Mouse (Mus musculus) liver, adult 2 months (tissue): ENCODE data around the gene Fig4. TPM values are rescaled to one million over a fixed set of nuclear protein-coding genes. Genes with fewer than 3 reads are reported as not detected.
A peak's percentile ranks its signal among the peaks of the same experiment; 100 is the strongest.

Source experiments
- DNase-seq: peaks from one replicate; pipeline ENCODE4 v3.0.0-alpha.2; 2011; ENCODE audit warnings: low read depth, low spot score; ENCODE audit errors: extremely low read depth
- H3K27ac ChIP-seq: fragments of 200-500 bp; replicated peaks from 2 replicates; pipeline ENCODE4 v1.5.1; 2012; ENCODE audit warnings: low read depth, mild to moderate bottlenecking, control low read depth, inconsistent platforms, low read length; ENCODE audit not compliant: insufficient read depth
- H3K27me3 ChIP-seq: fragments of 200-500 bp; 2 replicates; pipeline ENCODE4 v1.6.1; 2012; ENCODE audit warnings: mild to moderate bottlenecking, moderate library complexity, low read length, inconsistent platforms; ENCODE audit not compliant: control insufficient read depth, insufficient read depth
- H3K36me3 ChIP-seq: fragments of 200-500 bp; 2 replicates; pipeline ENCODE4 v1.6.1; 2012; ENCODE audit warnings: low read length, inconsistent platforms; ENCODE audit not compliant: control insufficient read depth, insufficient read depth
- H3K4me1 ChIP-seq: fragments of 200-500 bp; 2 replicates; pipeline ENCODE4 v1.6.1; 2011; ENCODE audit warnings: low read length; ENCODE audit not compliant: control insufficient read depth, insufficient read depth
- H3K4me3 ChIP-seq: fragments of 200-500 bp; 2 replicates; pipeline ENCODE4 v1.5.1; 2011; ENCODE audit warnings: low read depth, mild to moderate bottlenecking, control low read depth, low read length, moderate library complexity; ENCODE audit not compliant: insufficient read depth
- H3K79me2 ChIP-seq: fragments of 200-500 bp; 2 replicates; pipeline ENCODE4 v1.6.1; 2012; ENCODE audit warnings: inconsistent platforms, mild to moderate bottlenecking, low read length, moderate library complexity; ENCODE audit not compliant: control insufficient read depth, insufficient read depth
- H3K9ac ChIP-seq: fragments of 200-500 bp; 2 replicates; pipeline ENCODE4 v1.6.1; 2012; ENCODE audit warnings: low read depth, mild to moderate bottlenecking, control low read depth, inconsistent platforms, low read length
- CTCF ChIP-seq: fragments of 200-500 bp; IDR thresholded peaks from 2 replicates; pipeline ENCODE4 v1.5.1; 2011; ENCODE audit warnings: low read depth, low read length, control low read depth
- POLR2A ChIP-seq: fragments of 200-500 bp; IDR thresholded peaks from 2 replicates; pipeline ENCODE4 v1.6.1; 2011; ENCODE audit warnings: low read length, control low read depth; ENCODE audit not compliant: insufficient read depth; ENCODE audit errors: extremely low read depth
- WGBS: fragments of 180-500 bp; shearing (Covaris S2); methylation state at CpG from one replicate; pipeline ENCODE4 v1.1.7; 2018; 5-methylcytosine and 5-hydroxymethylcytosine counted together
- polyA plus RNA-seq: library from polyadenylated mRNA; depleted of rRNA; stranded (reverse); fragments of >200 nt; gene quantifications from 2 replicates; pipeline ENCODE4 v1.2.3, GENCODE M21; 2012
- total RNA-seq: library from RNA; depleted of rRNA; stranded (reverse); fragments of >200 nt; gene quantifications from 2 replicates; pipeline ENCODE4 v1.2.3, GENCODE M21; 2014

Gene Fig4
- total and polyA plus RNA-seq, 2 experiments: 5.1 to 12.9 TPM

GRCm38 (mm10) chr10:41189392-41189791 lies 113.7 kb downstream of the Fig4 start:
- Histone ChIP-seq H3K27me3 (no peaks in the 10 kb centered on the region), H3K4me3 (no peak overlapping the region), H3K4me1 (no peaks in the 10 kb centered on the region), H3K36me3 (peaks cover 10% of the 10 kb centered on the region; the same call in 1 of the 2 replicates), H3K9ac (no peak overlapping the region), H3K79me2 (no peaks in the 10 kb centered on the region), H3K27ac (no peak overlapping the region)
- no peak for DNase-seq
- TF ChIP-seq CTCF (no peak), POLR2A (no peak)
- 87% methylated on average over 3 of the region's 3 CpGs for WGBS

GRCm38 (mm10) chr10:41183975-41184374 lies 119.1 kb downstream of the Fig4 start:
- H3K27me3 ChIP-seq: no peaks in the 10 kb centered on the region
- DNase-seq: no peak
- no peak overlapping the region for H3K4me3 ChIP-seq
- no peak overlapping the region for H3K27ac ChIP-seq
- H3K9ac ChIP-seq: no peak overlapping the region
- H3K79me2 ChIP-seq: no peaks in the 10 kb centered on the region
- 78% methylated on average over 3 of the region's 3 CpGs for WGBS
- H3K4me1 ChIP-seq: no peaks in the 10 kb centered on the region
- peaks cover 10% of the 10 kb centered on the region; the same call in 1 of the 2 replicates for H3K36me3 ChIP-seq
- no peak for TF ChIP-seq CTCF
- no peak for TF ChIP-seq POLR2A

- TF ChIP-seq CTCF (no peak), POLR2A (no peak)
- DNase-seq: no peak
- no peak overlapping the region for H3K4me3 ChIP-seq
- no peaks in the 10 kb centered on the region for H3K4me1 ChIP-seq
- no peaks in the 10 kb centered on the region for H3K79me2 ChIP-seq
- H3K9ac ChIP-seq: no peak overlapping the region
- H3K27ac ChIP-seq: no peak overlapping the region
- 25% methylated on average over 6 of the region's 6 CpGs for WGBS
- no peaks in the 10 kb centered on the region for H3K27me3 ChIP-seq
- H3K36me3 ChIP-seq: peaks cover 3% of the 10 kb centered on the region; the same call in 1 of the 2 replicates
Observed at GRCm38 (mm10) chr10:41182644-41183043, 120.4 kb downstream of the Fig4 start.

GRCm38 (mm10) chr10:41166141-41166540 lies 136.9 kb downstream of the Fig4 start:
- no peaks in the 10 kb centered on the region for H3K36me3 ChIP-seq
- H3K27ac ChIP-seq: no peak overlapping the region
- H3K79me2 ChIP-seq: no peaks in the 10 kb centered on the region
- no peak overlapping the region for H3K4me3 ChIP-seq
- H3K27me3 ChIP-seq: no peaks in the 10 kb centered on the region
- H3K9ac ChIP-seq: no peak overlapping the region
- no peak for DNase-seq
- no peak for TF ChIP-seq CTCF
- no peak for TF ChIP-seq POLR2A
- no peaks in the 10 kb centered on the region for H3K4me1 ChIP-seq
- 91% methylated on average over 5 of the region's 5 CpGs for WGBS

- TF ChIP-seq POLR2A (no peak), CTCF (no peak)
- Histone ChIP-seq H3K27ac (no peak overlapping the region), H3K4me1 (no peaks in the 10 kb centered on the region), H3K4me3 (no peak overlapping the region), H3K79me2 (no peaks in the 10 kb centered on the region), H3K9ac (no peak overlapping the region), H3K36me3 (no peaks in the 10 kb centered on the region), H3K27me3 (no peaks in the 10 kb centered on the region)
- DNase-seq: peak; percentile 1
- 71% methylated on average over 2 of the region's 2 CpGs for WGBS
Observed at GRCm38 (mm10) chr10:41163108-41163507, 140.0 kb downstream of the Fig4 start.

- no peaks in the 10 kb centered on the region for H3K27me3 ChIP-seq
- no peaks in the 10 kb centered on the region for H3K79me2 ChIP-seq
- no peaks in the 10 kb centered on the region for H3K36me3 ChIP-seq
- no peak for DNase-seq
- H3K4me1 ChIP-seq: no peaks in the 10 kb centered on the region
- no peak for TF ChIP-seq CTCF
- TF ChIP-seq POLR2A: no peak
- WGBS: 94% methylated on average over 2 of the region's 2 CpGs
- no peak overlapping the region for H3K27ac ChIP-seq
- H3K9ac ChIP-seq: no peak overlapping the region
- no peak overlapping the region for H3K4me3 ChIP-seq
Observed at GRCm38 (mm10) chr10:41157296-41157695, 145.8 kb downstream of the Fig4 start.
